ENCODE assay signal across 9 mouse cellular contexts in the genomic region with DNA sequence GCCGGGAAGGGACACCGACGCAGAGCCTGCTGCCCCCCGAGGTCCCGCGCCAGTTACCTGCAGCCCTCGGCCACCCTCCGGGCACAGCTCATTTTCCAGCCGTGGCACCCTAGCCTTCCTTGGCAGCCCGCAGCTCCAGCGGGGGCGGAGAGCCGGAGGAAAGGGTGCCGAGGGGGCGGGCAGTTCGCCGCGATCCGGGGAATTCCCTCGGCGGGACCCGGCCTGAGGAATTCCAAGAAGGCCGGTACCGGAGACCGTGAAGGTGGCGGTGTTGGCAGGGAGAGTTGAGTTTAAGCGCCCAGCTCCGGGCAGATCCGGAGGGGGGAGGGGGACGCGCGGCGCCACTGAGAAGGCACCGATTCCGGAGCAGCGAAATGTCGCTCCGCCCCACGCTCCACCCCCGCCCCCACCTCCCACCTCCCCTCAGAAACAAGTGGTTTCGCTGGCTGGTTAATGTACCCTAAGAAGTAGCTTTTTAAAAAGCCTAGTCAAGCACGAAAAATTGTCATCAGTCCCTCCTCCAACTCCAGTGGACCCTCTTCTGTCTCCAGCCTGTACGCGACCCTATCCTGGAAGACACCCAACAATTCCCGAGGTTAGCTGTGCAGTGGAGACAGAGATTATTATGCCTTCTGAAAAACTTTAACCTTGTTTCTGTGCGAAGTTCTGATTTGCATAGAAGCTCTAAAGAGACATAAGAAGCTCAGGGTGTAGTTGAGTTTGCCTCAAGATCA. TPM values are rescaled to one million over a fixed set of nuclear protein-coding genes. Genes with fewer than 3 reads are reported as not detected.
DNase-seq lines count a peak whose midpoint lies in the region; ATAC-seq lines count a peak whose summit lies in the region.
"Had no signal": no experiment of that assay in that cellular context is flagged by ENCODE, and none has a peak within 500 bp of the region (broad histone marks: within the 10 kb centered on the region; RNA-seq: fewer than 3 reads in every experiment).

No protein-coding gene starts in this region.

- under 1% methylated on average over 46 of the region's 46 CpGs for WGBS in forebrain, embryonic 10.5 days
- WGBS in heart, embryonic 16.5 days = under 1% methylated on average over 42 of the region's 46 CpGs
- 1% methylated on average over 46 of the region's 46 CpGs for WGBS in liver, embryonic 11.5 days
- WGBS in neural tube, embryonic 11.5 days = under 1% methylated on average over 40 of the region's 46 CpGs

- H3K27ac ChIP-seq in forebrain, embryonic 10.5 days = peak overlapping the region; percentile 81
- peak overlapping the region; percentile 44 for H3K27ac ChIP-seq in heart, embryonic 16.5 days (ENCODE audit: low read length)
- H3K27ac ChIP-seq in liver, embryonic 11.5 days (ENCODE audit: low read depth, low read length) = no peak overlapping the region
- H3K27ac ChIP-seq in neural tube, embryonic 11.5 days (ENCODE audit: low read depth, low read length) = no peak overlapping the region

- peak overlapping the region; percentile 67 for H3K9ac ChIP-seq in heart, embryonic 16.5 days (ENCODE audit: low read length)
- H3K9ac ChIP-seq in liver, embryonic 11.5 days (ENCODE audit: low read depth, low read length) = no peak overlapping the region
- H3K9ac ChIP-seq in neural tube, embryonic 11.5 days (ENCODE audit: low read length) = peak overlapping the region; percentile 53

- peaks cover 69% of the 10 kb centered on the region for H3K27me3 ChIP-seq in megakaryocyte, embryonic 14.5 days (replicated peaks)
- H3K27me3 ChIP-seq in forebrain, embryonic 10.5 days (ENCODE audit: poor library complexity, severe bottlenecking) = peaks cover 82% of the 10 kb centered on the region
- H3K27me3 ChIP-seq in heart, embryonic 16.5 days (ENCODE audit: control insufficient read depth, insufficient read depth, low read length) = peaks cover 32% of the 10 kb centered on the region
- H3K27me3 ChIP-seq in liver, embryonic 11.5 days (replicated peaks; ENCODE audit: control insufficient read depth, insufficient read depth, low read length) = peaks cover 66% of the 10 kb centered on the region
- peaks cover 44% of the 10 kb centered on the region for H3K27me3 ChIP-seq in neural tube, embryonic 11.5 days (ENCODE audit: control insufficient read depth, insufficient read depth, low read length)

- peak overlapping the region; percentile 82 for H3K4me2 ChIP-seq in heart, embryonic 16.5 days (ENCODE audit: low read depth, low read length)
- H3K4me2 ChIP-seq in liver, embryonic 11.5 days = peak overlapping the region; percentile 79
- peak overlapping the region; percentile 80 for H3K4me2 ChIP-seq in neural tube, embryonic 11.5 days (ENCODE audit: low read depth)

- peaks cover 16% of the 10 kb centered on the region for H3K4me1 ChIP-seq in megakaryocyte, embryonic 14.5 days
- H3K4me1 ChIP-seq in forebrain, embryonic 10.5 days = peaks cover 51% of the 10 kb centered on the region
- peaks cover 6% of the 10 kb centered on the region for H3K4me1 ChIP-seq in heart, embryonic 16.5 days (ENCODE audit: control insufficient read depth, insufficient read depth, low read length)
- H3K4me1 ChIP-seq in liver, embryonic 11.5 days (replicated peaks; ENCODE audit: control insufficient read depth, insufficient read depth, low read length) = peaks cover 7% of the 10 kb centered on the region
- H3K4me1 ChIP-seq in neural tube, embryonic 11.5 days (ENCODE audit: control insufficient read depth, insufficient read depth, low read length) = peaks cover 10% of the 10 kb centered on the region

- peak overlapping the region; percentile 89 for H3K4me3 ChIP-seq in megakaryocyte, embryonic 14.5 days (replicated peaks)
- H3K4me3 ChIP-seq in forebrain, embryonic 10.5 days = peak overlapping the region; percentile 76
- peak overlapping the region; percentile 70 for H3K4me3 ChIP-seq in heart, embryonic 16.5 days (ENCODE audit: low read length)
- peak overlapping the region; percentile 60 for H3K4me3 ChIP-seq in liver, embryonic 11.5 days (ENCODE audit: low read depth, low read length)
- H3K4me3 ChIP-seq in neural tube, embryonic 11.5 days (ENCODE audit: low read depth, low read length) = peak overlapping the region; percentile 62

- H3K9me3 ChIP-seq in megakaryocyte, embryonic 14.5 days = no peaks in the 10 kb centered on the region
- no peaks in the 10 kb centered on the region for H3K9me3 ChIP-seq in forebrain, embryonic 10.5 days
- H3K9me3 ChIP-seq in heart, embryonic 16.5 days (replicated peaks; ENCODE audit: control insufficient read depth, low read length) = no peaks in the 10 kb centered on the region
- no peaks in the 10 kb centered on the region for H3K9me3 ChIP-seq in liver, embryonic 11.5 days (ENCODE audit: control insufficient read depth, low read length)
- H3K9me3 ChIP-seq in neural tube, embryonic 11.5 days (ENCODE audit: control insufficient read depth, low read length) = no peaks in the 10 kb centered on the region

- peak; percentile 64 for DNase-seq in forebrain, embryonic 10.5 days (ENCODE audit: extremely low spot score, low spot score)
- DNase-seq in kidney, postnatal 10 days = peak; percentile 91
- peak; percentile 56 for DNase-seq in liver, embryonic 11.5 days (ENCODE audit: low spot score)
- peak; percentile 65 for DNase-seq in neural tube, embryonic 11.5 days (ENCODE audit: low spot score)
- DNase-seq in thymus, postnatal 10 days (ENCODE audit: low spot score in 2 of 2) = peak; percentile 9 to 29

- no peaks in the 10 kb centered on the region for H3K36me3 ChIP-seq in megakaryocyte, embryonic 14.5 days (replicated peaks; ENCODE audit: low read length)
- no peaks in the 10 kb centered on the region for H3K36me3 ChIP-seq in forebrain, embryonic 10.5 days (replicated peaks)
- no peaks in the 10 kb centered on the region for H3K36me3 ChIP-seq in heart, embryonic 16.5 days (ENCODE audit: control insufficient read depth, insufficient read depth)
- H3K36me3 ChIP-seq in liver, embryonic 11.5 days (ENCODE audit: control insufficient read depth, insufficient read depth, low read length) = no peaks in the 10 kb centered on the region
- H3K36me3 ChIP-seq in neural tube, embryonic 11.5 days (ENCODE audit: control insufficient read depth, insufficient read depth, low read length) = no peaks in the 10 kb centered on the region
- H3K36me3 ChIP-seq: G1E had no signal

- ATAC-seq in megakaryocyte, adult 5-6 weeks (ENCODE audit: poor library complexity, severe bottlenecking) = no peak
- peak; percentile 76 for ATAC-seq in heart, embryonic 16.5 days (replicated peaks; ENCODE audit: extremely low read depth, insufficient read depth, low FRiP score)
- ATAC-seq in liver, embryonic 11.5 days (replicated peaks; ENCODE audit: low FRiP score) = peak; percentile 54
- ATAC-seq in neural tube, embryonic 11.5 days (ENCODE audit: insufficient read depth, low FRiP score, low TSS enrichment) = peak; percentile 49

RNA-seq across cellular contexts. Expression of a gene that starts 32.5 kb away (rescaled TPM):
- not detected in 2 replicates for polyA plus RNA-seq in megakaryocyte, embryonic 14.5 days (2012; ENCODE audit: insufficient read depth, low replicate concordance)
- total RNA-seq in megakaryocyte, adult 5-6 weeks (2015) = 0.16 and 0.18 TPM in 2 replicates
- total RNA-seq in megakaryocyte, adult 5-6 weeks (2017) = 0.48 and 0.49 TPM in 2 replicates
- 20.0 and 25.1 TPM in 2 replicates for polyA plus RNA-seq in forebrain, embryonic 10.5 days (2016; fragmentation: Nextera tagmentation; extraction: Ambion mirVana)
- polyA plus RNA-seq in heart, embryonic 16.5 days (2015; fragmentation: Nextera tagmentation; extraction: Ambion mirVana) = 7.3 and 8.0 TPM in 2 replicates
- polyA plus RNA-seq in liver, embryonic 11.5 days (2014; fragmentation: Nextera tagmentation; extraction: Ambion mirVana) = 1.7 and 2.6 TPM in 2 replicates
- polyA plus RNA-seq in neural tube, embryonic 11.5 days (2014; fragmentation: Nextera tagmentation; extraction: Ambion mirVana) = 25.7 and 27.9 TPM in 2 replicates
- polyA plus RNA-seq: G1E had no signal

Comparison
In these comparisons a context has a peak if more than half of its experiments do, and no peak if none do; other contexts are left out.
1. DNase-seq: peak in every context shown above with its lines; median percentile 91 in kidney, postnatal 10 days; 65 in neural tube, embryonic 11.5 days; 64 in forebrain, embryonic 10.5 days; 56 in liver, embryonic 11.5 days; 19 in thymus, postnatal 10 days.
2. H3K27ac ChIP-seq: peak in forebrain, embryonic 10.5 days (single experiment) and heart, embryonic 16.5 days (single experiment); none in liver, embryonic 11.5 days (single experiment) and neural tube, embryonic 11.5 days (single experiment).
3. Peak in every context shown above with its lines, with median percentiles within 50 percentile points of each other: H3K4me3 ChIP-seq and H3K4me2 ChIP-seq.